Mouse (Mus musculus) heart, adult 11 months (tissue): ENCODE measurements around the gene Gcgr.
"Not testable (repeated sequence)": the region's sequence is repeated elsewhere in the genome, so short reads cannot be mapped to it uniquely, and the experiment has no call there.

Source experiments
- DNase-seq: peaks from one replicate; pipeline ENCODE4 v3.0.0; 2022

Gene Gcgr

GRCm38 (mm10) chr11:120572752-120573584 lies 42.5 kb downstream of the Gcgr start, which contains the start of gene P4hb:
Gene P4hb (minus strand): TSS chr11:120573253.
- peak; percentile 100 for DNase-seq

- peak; percentile 92 for DNase-seq
Observed at GRCm38 (mm10) chr11:120573585-120574277, 43.2 kb downstream of the Gcgr start.

GRCm38 (mm10) chr11:120574278-120574600 lies 43.7 kb downstream of the Gcgr start:
- DNase-seq: no peak

GRCm38 (mm10) chr11:120575046-120575445 lies 44.5 kb downstream of the Gcgr start:
- no peak for DNase-seq

- DNase-seq: no peak
Observed at GRCm38 (mm10) chr11:120575940-120576339, 45.4 kb downstream of the Gcgr start.

GRCm38 (mm10) chr11:120576365-120576981 lies 46.0 kb downstream of the Gcgr start:
- peak; percentile 87 for DNase-seq

- DNase-seq: peak; percentile 92
Observed at GRCm38 (mm10) chr11:120577211-120578023, 46.9 kb downstream of the Gcgr start.

GRCm38 (mm10) chr11:120578024-120578693 lies 47.7 kb downstream of the Gcgr start:
- DNase-seq: peak; percentile 93

- peak; percentile 94 for DNase-seq
Observed at GRCm38 (mm10) chr11:120578694-120579243, 48.3 kb downstream of the Gcgr start.

GRCm38 (mm10) chr11:120579316-120580107 lies 49.0 kb downstream of the Gcgr start:
- peak; percentile 96 for DNase-seq

GRCm38 (mm10) chr11:120580190-120580589 lies 49.7 kb downstream of the Gcgr start:
- peak; percentile 96 for DNase-seq

- peak; percentile 96 for DNase-seq
Observed at GRCm38 (mm10) chr11:120580871-120581331, 50.4 kb downstream of the Gcgr start.

GRCm38 (mm10) chr11:120581490-120582267 lies 51.2 kb downstream of the Gcgr start, which contains the start of gene Arhgdia:
Gene Arhgdia (minus strand): TSS chr11:120581624.
- peak; percentile 99 for DNase-seq

- DNase-seq: peak; percentile 89
Observed at GRCm38 (mm10) chr11:120582268-120582981, 51.9 kb downstream of the Gcgr start.

- not testable (repeated sequence) for DNase-seq
Observed at GRCm38 (mm10) chr11:120582982-120583293, 52.4 kb downstream of the Gcgr start.

- no peak for DNase-seq
Observed at GRCm38 (mm10) chr11:120583937-120584336, 53.4 kb downstream of the Gcgr start.

GRCm38 (mm10) chr11:120588531-120588930 lies 58.0 kb downstream of the Gcgr start:
- no peak for DNase-seq
